Mouse (Mus musculus) heart, embryonic 13.5 days (tissue): Measurements from ENCODE around the gene Olfr432. TPM values are rescaled to one million over a fixed set of nuclear protein-coding genes. Genes with fewer than 3 reads are reported as not detected.
"Not testable (repeated sequence)": the region's sequence is repeated elsewhere in the genome, so short reads cannot be mapped to it uniquely, and the experiment has no call there.

ENCODE experiments used
- ATAC-seq: fragments of 200-750 bp; cut with Nextera tagmentation; 2 replicates; pipeline ENCODE4 v1.8.0; 2017; ENCODE audit warnings: moderate TSS enrichment; ENCODE audit not compliant: insufficient number of reproducible peaks, low FRiP score, low TSS enrichment; ENCODE audit errors: extremely low read depth
- H3K27ac ChIP-seq: fragments of 300-500 bp; sonication (generic); replicated peaks from 2 replicates; pipeline ENCODE4 v1.5.1; 2015; ENCODE audit warnings: moderate library complexity, mild to moderate bottlenecking, inconsistent platforms
- H3K27me3 ChIP-seq: fragments of 300-500 bp; sonication (generic); replicated peaks from 2 replicates; pipeline ENCODE4 v1.6.1; 2015; ENCODE audit warnings: mild to moderate bottlenecking, inconsistent platforms
- H3K36me3 ChIP-seq: fragments of 300-500 bp; sonication (generic); 2 replicates; pipeline ENCODE4 v1.6.1; 2015; ENCODE audit warnings: mild to moderate bottlenecking, inconsistent platforms
- H3K4me1 ChIP-seq: fragments of 300-500 bp; sonication (generic); 2 replicates; pipeline ENCODE4 v1.6.1; 2015; ENCODE audit warnings: inconsistent platforms
- H3K4me2 ChIP-seq: fragments of 300-500 bp; sonication (generic); 2 replicates; pipeline ENCODE4 v1.6.1; 2015; ENCODE audit warnings: inconsistent platforms, mild to moderate bottlenecking, moderate library complexity
- H3K4me3 ChIP-seq: fragments of 300-500 bp; sonication (generic); 2 replicates; pipeline ENCODE4 v1.5.1; 2015; ENCODE audit warnings: moderate library complexity, mild to moderate bottlenecking, inconsistent platforms
- H3K9ac ChIP-seq: fragments of 300-500 bp; sonication (generic); 2 replicates; pipeline ENCODE4 v1.6.1; 2015; ENCODE audit warnings: inconsistent platforms, mild to moderate bottlenecking, moderate library complexity
- H3K9me3 ChIP-seq: fragments of 300-500 bp; sonication (generic); 2 replicates; pipeline ENCODE4 v1.6.1; 2016; ENCODE audit warnings: inconsistent platforms
- WGBS: fragments of 180-500 bp; shearing (Covaris S2); methylation state at CpG from one replicate; pipeline ENCODE4 v1.1.7; 2015; ENCODE audit warnings: mixed read lengths; 5-methylcytosine and 5-hydroxymethylcytosine counted together
- polyA plus RNA-seq: library from polyadenylated mRNA; unstranded; fragments of >200 nt; fragmentation: Nextera tagmentation; extraction: Ambion mirVana; gene quantifications from 2 replicates; pipeline ENCODE4 v1.2.1, GENCODE M21; 2015

The Olfr432 gene
- polyA plus RNA-seq, result not detected in 2 replicates

DNA sequence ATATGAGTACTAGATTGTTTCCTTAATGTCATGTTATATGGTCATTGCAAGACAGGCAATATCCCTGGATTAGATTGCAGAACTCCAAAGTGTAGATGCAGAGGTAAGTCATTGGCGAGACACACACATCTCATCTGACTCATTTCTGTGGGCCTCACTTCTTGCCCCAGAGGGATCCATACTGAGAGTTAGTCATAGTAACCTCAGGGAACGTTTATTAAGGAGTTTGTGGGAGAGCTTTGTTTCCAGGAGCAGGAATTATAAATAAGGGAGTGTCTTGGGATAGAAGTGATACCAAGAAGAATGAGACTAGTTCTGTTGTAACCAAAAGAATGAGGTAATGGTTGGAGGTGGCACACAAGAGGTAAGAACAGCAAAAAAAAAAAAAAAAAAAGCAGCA, at the start of gene Olfr432:
Gene Olfr432, plus strand, starts transcription at position 313 of the 400 bp plus-strand sequence.
- Histone ChIP-seq H3K9ac (no peak within 1 kb of the TSS), H3K9me3 (no peaks in the 10 kb centered on the region), H3K4me3 (no peak within 1 kb of the TSS), H3K4me2 (no peak within 1 kb of the TSS), H3K4me1 (no peaks in the 10 kb centered on the region), H3K36me3 (no peaks in the 10 kb centered on the region), H3K27me3 (no peaks in the 10 kb centered on the region), H3K27ac (no peak within 1 kb of the TSS)
- no peak for ATAC-seq
- WGBS, result 58% methylated on average over 2 of the region's 2 CpGs

GRCm38 (mm10) chr1:174004352-174005109, 44.5 kb upstream of the Olfr432 start:
- H3K36me3 ChIP-seq, H3K27me3 ChIP-seq, ATAC-seq, H3K4me2 ChIP-seq, H3K27ac ChIP-seq, H3K9ac ChIP-seq, H3K4me1 ChIP-seq, H3K4me3 ChIP-seq, H3K9me3 ChIP-seq: not testable (repeated sequence)
- 61% methylated on average over 2 of the region's 3 CpGs for WGBS

- H3K4me3 ChIP-seq, ATAC-seq, H3K4me2 ChIP-seq, H3K36me3 ChIP-seq, H3K27ac ChIP-seq, H3K9ac ChIP-seq, H3K9me3 ChIP-seq, H3K27me3 ChIP-seq, H3K4me1 ChIP-seq: not testable (repeated sequence)
These were observed 42.0 kb upstream of the Olfr432 start for GRCm38 (mm10) chr1:174007050-174007449.

DNA sequence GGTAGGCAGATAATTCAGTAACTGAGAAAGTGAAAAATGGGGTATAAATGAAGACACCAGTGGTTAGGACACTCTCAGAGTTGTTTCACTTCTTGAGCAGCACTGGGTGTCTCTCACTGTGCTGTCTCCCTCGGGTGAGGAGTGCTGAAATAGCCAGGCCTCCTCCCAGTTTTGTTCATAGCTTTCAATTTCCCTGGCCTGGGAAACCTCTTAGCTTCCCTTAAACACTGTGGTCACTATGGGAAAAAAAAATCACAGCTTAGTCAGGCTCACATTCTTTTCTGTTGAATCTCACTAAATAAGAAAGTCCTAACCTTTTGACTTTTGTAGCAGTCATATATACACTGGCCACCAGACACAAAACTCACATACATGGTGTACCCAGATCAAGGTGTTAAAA, 17.3 kb upstream of the Olfr432 start, which contains the start of gene Ifi205:
Gene Ifi205, minus strand, starts transcription at position 113 of the 400 bp plus-strand sequence.
- ATAC-seq, result no peak
- 23% methylated on average over 1 of the region's 1 CpGs for WGBS

GRCm38 (mm10) chr1:174035841-174036240, 13.2 kb upstream of the Olfr432 start:
- no peak overlapping the region for H3K4me2 ChIP-seq
- no peaks in the 10 kb centered on the region for H3K36me3 ChIP-seq
- H3K27ac ChIP-seq, result no peak overlapping the region
- no peaks in the 10 kb centered on the region for H3K4me1 ChIP-seq
- 55% methylated on average over 4 of the region's 4 CpGs for WGBS
- H3K9ac ChIP-seq, result no peak overlapping the region
- no peak overlapping the region for H3K4me3 ChIP-seq
- no peak for ATAC-seq
- no peaks in the 10 kb centered on the region for H3K9me3 ChIP-seq
- no peaks in the 10 kb centered on the region for H3K27me3 ChIP-seq

More for the DNA sequence above, 17.3 kb upstream of the Olfr432 start, which contains the start of gene Ifi205:
- H3K4me1 ChIP-seq, result no peaks in the 10 kb centered on the region
- H3K9ac ChIP-seq, result no peak within 1 kb of the TSS
- no peak within 1 kb of the TSS for H3K4me2 ChIP-seq
- H3K9me3 ChIP-seq, result no peaks in the 10 kb centered on the region
- no peaks in the 10 kb centered on the region for H3K27me3 ChIP-seq
- H3K36me3 ChIP-seq, result no peaks in the 10 kb centered on the region
- H3K4me3 ChIP-seq, result no peak within 1 kb of the TSS
- no peak within 1 kb of the TSS for H3K27ac ChIP-seq

DNA sequence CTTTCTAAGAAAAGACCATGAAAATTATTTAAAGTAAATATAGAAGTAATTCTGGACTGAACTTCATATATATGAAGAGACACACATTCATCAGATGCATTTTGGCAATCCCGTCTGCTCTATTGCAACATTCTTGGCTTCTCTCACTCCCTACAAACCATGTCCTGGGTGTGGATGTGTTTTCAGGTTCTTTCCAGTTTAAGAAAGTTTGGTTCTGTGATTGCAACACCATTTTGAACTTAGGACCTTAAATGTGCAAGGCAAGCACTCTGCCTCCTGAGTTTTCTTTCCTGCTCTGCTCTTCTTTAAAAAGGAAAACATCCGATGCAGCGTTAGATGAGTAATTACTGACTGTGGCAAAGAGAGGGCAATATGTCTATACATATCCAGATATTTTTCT, 10.5 kb upstream of the Olfr432 start:
- 0 out of 2 replicates have a peak, but pooled peaks cover 3% of the 10 kb centered on the region for H3K4me1 ChIP-seq
- H3K27ac ChIP-seq, result no peak overlapping the region
- H3K4me2 ChIP-seq, result no peak overlapping the region
- no peaks in the 10 kb centered on the region for H3K36me3 ChIP-seq
- ATAC-seq, result no peak
- H3K27me3 ChIP-seq, result no peaks in the 10 kb centered on the region
- no peaks in the 10 kb centered on the region for H3K9me3 ChIP-seq
- no peak overlapping the region for H3K9ac ChIP-seq
- WGBS, result 76% methylated on average over 3 of the region's 3 CpGs
- H3K4me3 ChIP-seq, result no peak overlapping the region

DNA sequence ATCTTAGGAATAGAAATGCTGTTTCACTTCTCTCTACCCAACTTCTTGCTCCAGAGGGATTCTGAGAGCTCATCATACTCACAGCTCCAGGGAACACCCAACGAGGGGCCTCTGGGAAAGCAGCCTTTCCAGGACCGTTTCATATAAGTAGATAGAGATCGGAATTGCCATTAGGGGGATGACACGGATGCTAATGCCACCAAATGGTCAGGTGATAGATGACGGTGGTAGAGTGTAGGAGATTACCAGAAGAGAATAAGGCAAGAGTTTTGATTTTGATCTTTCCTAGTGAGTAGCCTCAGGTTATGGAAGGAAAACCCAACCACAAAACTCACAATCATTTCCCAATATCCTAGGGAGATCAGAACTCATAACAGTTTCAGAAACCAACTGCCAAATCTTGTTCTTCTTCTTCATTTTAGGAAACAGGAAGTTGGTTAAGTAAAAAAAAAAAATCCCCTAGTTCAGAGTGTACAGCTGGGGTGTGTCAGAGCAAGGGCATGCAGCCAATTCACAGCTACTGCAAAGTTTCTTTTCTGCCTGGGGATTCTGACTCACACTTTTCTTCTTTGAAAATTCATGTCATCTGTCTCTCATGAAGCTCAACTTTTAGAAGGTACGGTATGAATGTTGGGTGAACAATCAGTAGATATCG, 8.4 kb upstream of the Olfr432 start, which contains the start of gene Olfr433:
Gene Olfr433, plus strand, starts transcription at position 183 of the 655 bp plus-strand sequence.
- no peak within 1 kb of the TSS for H3K4me3 ChIP-seq
- H3K36me3 ChIP-seq, result no peaks in the 10 kb centered on the region
- H3K9me3 ChIP-seq, result no peaks in the 10 kb centered on the region
- H3K4me2 ChIP-seq, result no peak within 1 kb of the TSS
- ATAC-seq, result no peak
- H3K9ac ChIP-seq, result no peak within 1 kb of the TSS
- no peak within 1 kb of the TSS for H3K27ac ChIP-seq
- H3K27me3 ChIP-seq, result no peaks in the 10 kb centered on the region
- 64% methylated on average over 7 of the region's 7 CpGs for WGBS
- 0 out of 2 replicates have a peak, but pooled peaks cover 3% of the 10 kb centered on the region for H3K4me1 ChIP-seq

DNA sequence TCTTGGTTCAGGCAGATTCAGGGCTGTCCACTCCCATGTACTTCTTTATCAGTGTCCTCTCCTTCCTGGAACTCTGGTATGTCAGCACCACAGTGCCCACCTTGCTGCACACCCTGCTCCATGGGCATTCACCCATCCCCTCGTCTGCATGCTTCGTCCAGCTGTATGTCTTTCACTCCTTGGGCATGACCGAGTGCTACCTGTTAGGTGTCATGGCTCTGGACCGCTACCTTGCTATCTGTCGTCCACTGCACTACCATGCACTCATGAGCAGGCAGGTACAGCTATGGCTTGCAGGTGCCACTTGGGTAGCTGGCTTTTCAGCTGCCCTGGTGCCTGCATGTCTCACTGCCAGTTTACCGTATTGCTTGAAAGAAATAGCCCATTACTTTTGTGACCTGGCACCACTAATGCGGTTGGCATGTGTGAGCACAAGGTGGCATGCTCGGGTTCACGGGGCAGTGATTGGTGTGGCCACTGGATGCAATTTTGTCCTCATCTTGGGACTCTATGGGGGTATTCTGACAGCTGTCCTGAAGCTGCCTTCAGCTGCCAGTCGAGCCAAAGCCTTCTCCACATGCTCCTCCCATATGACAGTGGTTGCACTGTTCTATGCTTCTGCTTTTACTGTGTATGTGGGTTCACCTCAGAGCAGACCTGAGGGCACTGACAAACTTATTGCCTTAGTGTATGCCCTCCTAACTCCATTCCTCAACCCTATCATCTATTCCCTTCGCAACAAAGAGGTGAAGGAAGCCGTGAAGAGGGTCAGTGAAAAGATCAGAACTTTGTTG, 6.7 kb upstream of the Olfr432 start:
- H3K36me3 ChIP-seq, ATAC-seq, H3K9me3 ChIP-seq, H3K27me3 ChIP-seq, H3K27ac ChIP-seq, H3K4me1 ChIP-seq, H3K4me2 ChIP-seq, H3K4me3 ChIP-seq, H3K9ac ChIP-seq: not testable (repeated sequence)
- WGBS, result 78% methylated on average over 12 of the region's 12 CpGs

- Histone ChIP-seq H3K27ac (no peak overlapping the region), H3K36me3 (no peaks in the 10 kb centered on the region), H3K4me1 (0 out of 2 replicates have a peak, but pooled peaks cover 3% of the 10 kb centered on the region), H3K4me3 (no peak overlapping the region), H3K9me3 (no peaks in the 10 kb centered on the region), H3K27me3 (no peaks in the 10 kb centered on the region), H3K9ac (no peak overlapping the region), H3K4me2 (no peak overlapping the region)
- ATAC-seq, result no peak
- WGBS, result 66% methylated on average over 2 of the region's 2 CpGs
These were observed 4.6 kb upstream of the Olfr432 start for GRCm38 (mm10) chr1:174044431-174044830.

GRCm38 (mm10) chr1:174048227-174048626, 778 bp upstream of the Olfr432 start:
- 76% methylated on average over 6 of the region's 6 CpGs for WGBS
- not testable (repeated sequence) for ATAC-seq, H3K36me3 ChIP-seq

DNA sequence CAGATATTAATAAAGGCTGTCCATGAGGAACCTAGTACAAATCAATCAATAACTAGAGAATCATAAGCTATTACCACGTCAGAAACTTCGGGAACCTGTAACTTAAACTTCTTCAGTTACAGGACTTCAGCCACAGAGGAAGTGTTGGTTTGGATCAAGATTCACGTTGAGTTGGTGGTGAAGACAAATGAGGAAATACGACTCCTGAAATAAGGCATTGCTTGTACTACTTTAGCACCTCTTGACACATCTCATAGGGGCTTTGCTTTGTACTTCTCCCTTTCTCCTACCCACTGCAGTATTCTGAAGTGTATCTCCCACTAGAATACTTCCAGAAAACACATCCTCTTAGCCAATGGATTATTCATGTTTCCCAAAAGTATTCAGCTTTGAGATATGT, 352 bp downstream of the Olfr432 start:
- H3K4me2 ChIP-seq, H3K9ac ChIP-seq, H3K4me1 ChIP-seq, H3K4me3 ChIP-seq, H3K27me3 ChIP-seq, H3K9me3 ChIP-seq, ATAC-seq, H3K27ac ChIP-seq, H3K36me3 ChIP-seq: not testable (repeated sequence)
- WGBS, result 61% methylated on average over 4 of the region's 4 CpGs

More at GRCm38 (mm10) chr1:174048227-174048626, 778 bp upstream of the Olfr432 start:
- not testable (repeated sequence) for H3K9ac ChIP-seq, H3K4me2 ChIP-seq, H3K4me1 ChIP-seq, H3K27me3 ChIP-seq, H3K4me3 ChIP-seq, H3K27ac ChIP-seq, H3K9me3 ChIP-seq
